Mouse (Mus musculus): Measurements from ENCODE around the gene Gm9844. TPM values are rescaled to one million over a fixed set of nuclear protein-coding genes. Genes with fewer than 3 reads are reported as not detected.

Gene Gm9844
- polyA plus RNA-seq, 1 experiment from 2014 or later, result 28.6 TPM

GRCm38 (mm10) chr7:24902630-24903443 lies 40.8 kb downstream of the Gm9844 start, which contains the start of gene Arhgef1:
Arhgef1 (plus strand) TSS chr7:24902912.
- Histone ChIP-seq H3K36me3 (ENCODE audit: control insufficient read depth, insufficient read depth, low read length) (no peaks in the 10 kb centered on the region), H3K27me3 (ENCODE audit: control insufficient read depth, insufficient read depth, low read depth, low read length) (no peaks in the 10 kb centered on the region), H3K4me1 (ENCODE audit: control insufficient read depth, insufficient read depth, low read length) (peaks cover 29% of the 10 kb centered on the region), H3K9me3 (replicated peaks; ENCODE audit: control insufficient read depth, low read length, poor library complexity, severe bottlenecking) (no peaks in the 10 kb centered on the region), H3K4me2 (ENCODE audit: low read length) (peak within 1 kb of the TSS; percentile 88), H3K4me3 (ENCODE audit: low read depth, low read length) (peak within 1 kb of the TSS; percentile 59), H3K9ac (ENCODE audit: low read depth, low read length) (peak within 1 kb of the TSS; percentile 82), H3K27ac (ENCODE audit: low read length) (peak within 1 kb of the TSS; percentile 51)
- WGBS, result 9% methylated on average over 43 of the region's 68 CpGs
- no peak for ATAC-seq

- no peak for ATAC-seq
- Histone ChIP-seq H3K9me3 (replicated peaks; ENCODE audit: control insufficient read depth, low read length, poor library complexity, severe bottlenecking) (no peaks in the 10 kb centered on the region), H3K27me3 (ENCODE audit: control insufficient read depth, insufficient read depth, low read depth, low read length) (no peaks in the 10 kb centered on the region), H3K9ac (ENCODE audit: low read depth, low read length) (peak overlapping the region; percentile 82; the same call in 1 of the 2 replicates), H3K27ac (ENCODE audit: low read length) (no peak overlapping the region), H3K4me2 (ENCODE audit: low read length) (peak overlapping the region; percentile 88), H3K4me1 (ENCODE audit: control insufficient read depth, insufficient read depth, low read length) (peaks cover 29% of the 10 kb centered on the region), H3K36me3 (ENCODE audit: control insufficient read depth, insufficient read depth, low read length) (no peaks in the 10 kb centered on the region; the same call in 1 of the 2 replicates), H3K4me3 (ENCODE audit: low read depth, low read length) (peak overlapping the region; percentile 59)
- WGBS, result 54% methylated on average over 10 of the region's 10 CpGs
Observed at GRCm38 (mm10) chr7:24903444-24903825, 41.4 kb downstream of the Gm9844 start.

GRCm38 (mm10) chr7:24904070-24904483 lies 42.1 kb downstream of the Gm9844 start:
- peak; percentile 98 for ATAC-seq
- H3K4me3 ChIP-seq (ENCODE audit: low read depth, low read length), result peak overlapping the region; percentile 55
- peaks cover 29% of the 10 kb centered on the region for H3K4me1 ChIP-seq (ENCODE audit: control insufficient read depth, insufficient read depth, low read length)
- H3K4me2 ChIP-seq (ENCODE audit: low read length), result peak overlapping the region; percentile 88
- no peaks in the 10 kb centered on the region for H3K27me3 ChIP-seq (ENCODE audit: control insufficient read depth, insufficient read depth, low read depth, low read length)
- no peaks in the 10 kb centered on the region; the same call in 1 of the 2 replicates for H3K36me3 ChIP-seq (ENCODE audit: control insufficient read depth, insufficient read depth, low read length)
- H3K27ac ChIP-seq (ENCODE audit: low read length), result peak overlapping the region; percentile 82
- WGBS, result 0% methylated on average over 28 of the region's 30 CpGs
- H3K9me3 ChIP-seq (replicated peaks; ENCODE audit: control insufficient read depth, low read length, poor library complexity, severe bottlenecking), result no peaks in the 10 kb centered on the region
- peak overlapping the region; percentile 74 for H3K9ac ChIP-seq (ENCODE audit: low read depth, low read length)

- WGBS, result 12% methylated on average over 3 of the region's 3 CpGs
- peak overlapping the region; percentile 55 for H3K4me3 ChIP-seq (ENCODE audit: low read depth, low read length)
- H3K27ac ChIP-seq (ENCODE audit: low read length), result peak overlapping the region; percentile 82
- ATAC-seq, result peak; percentile 8; the same call in 1 of the 2 replicates
- peak overlapping the region; percentile 74 for H3K9ac ChIP-seq (ENCODE audit: low read depth, low read length)
- no peaks in the 10 kb centered on the region; the same call in none of the 2 replicates for H3K36me3 ChIP-seq (ENCODE audit: control insufficient read depth, insufficient read depth, low read length)
- peak overlapping the region; percentile 88 for H3K4me2 ChIP-seq (ENCODE audit: low read length)
- no peaks in the 10 kb centered on the region for H3K27me3 ChIP-seq (ENCODE audit: control insufficient read depth, insufficient read depth, low read depth, low read length)
- H3K4me1 ChIP-seq (ENCODE audit: control insufficient read depth, insufficient read depth, low read length), result peaks cover 29% of the 10 kb centered on the region
- H3K9me3 ChIP-seq (replicated peaks; ENCODE audit: control insufficient read depth, low read length, poor library complexity, severe bottlenecking), result no peaks in the 10 kb centered on the region
Observed at GRCm38 (mm10) chr7:24904936-24905335, 42.9 kb downstream of the Gm9844 start.

- H3K36me3 ChIP-seq (ENCODE audit: control insufficient read depth, insufficient read depth, low read length), result peaks cover 2% of the 10 kb centered on the region
- H3K4me1 ChIP-seq (ENCODE audit: control insufficient read depth, insufficient read depth, low read length), result peaks cover 29% of the 10 kb centered on the region
- H3K27me3 ChIP-seq (ENCODE audit: control insufficient read depth, insufficient read depth, low read depth, low read length), result no peaks in the 10 kb centered on the region
- H3K9me3 ChIP-seq (replicated peaks; ENCODE audit: control insufficient read depth, low read length, poor library complexity, severe bottlenecking), result no peaks in the 10 kb centered on the region
- H3K9ac ChIP-seq (ENCODE audit: low read depth, low read length), result no peak overlapping the region
- no peak for ATAC-seq
- H3K4me3 ChIP-seq (ENCODE audit: low read depth, low read length), result no peak overlapping the region
- WGBS, result 42% methylated on average over 6 of the region's 6 CpGs
- no peak overlapping the region for H3K4me2 ChIP-seq (ENCODE audit: low read length)
- H3K27ac ChIP-seq (ENCODE audit: low read length), result no peak overlapping the region
Observed at GRCm38 (mm10) chr7:24906551-24906950, 44.5 kb downstream of the Gm9844 start.

GRCm38 (mm10) chr7:24907211-24907748 lies 45.3 kb downstream of the Gm9844 start:
- 44% methylated on average over 13 of the region's 13 CpGs for WGBS
- Histone ChIP-seq H3K4me2 (ENCODE audit: low read length) (no peak overlapping the region), H3K9ac (ENCODE audit: low read depth, low read length) (peak overlapping the region; percentile 28; the same call in 1 of the 2 replicates), H3K36me3 (ENCODE audit: control insufficient read depth, insufficient read depth, low read length) (peaks cover 4% of the 10 kb centered on the region), H3K27ac (ENCODE audit: low read length) (no peak overlapping the region), H3K9me3 (replicated peaks; ENCODE audit: control insufficient read depth, low read length, poor library complexity, severe bottlenecking) (no peaks in the 10 kb centered on the region), H3K4me1 (ENCODE audit: control insufficient read depth, insufficient read depth, low read length) (peaks cover 29% of the 10 kb centered on the region), H3K4me3 (ENCODE audit: low read depth, low read length) (no peak overlapping the region), H3K27me3 (ENCODE audit: control insufficient read depth, insufficient read depth, low read depth, low read length) (no peaks in the 10 kb centered on the region)
- ATAC-seq, result no peak

Other genes with a start within 250 kb of the Gm9844 start
- gene Lypd3, start 225.7 kb upstream of the Gm9844 start, polyA plus RNA-seq (2015; fragmentation: Nextera tagmentation; extraction: Ambion mirVana), result 0.36 and 0.45 TPM in 2 replicates
- gene Tex101, start 185.5 kb upstream of the Gm9844 start, polyA plus RNA-seq (2015; fragmentation: Nextera tagmentation; extraction: Ambion mirVana), result not detected in 2 replicates
- gene BC049730, start 153.0 kb upstream of the Gm9844 start, polyA plus RNA-seq (2015; fragmentation: Nextera tagmentation; extraction: Ambion mirVana), result not detected in 2 replicates
- gene Gm4763, start 135.3 kb upstream of the Gm9844 start, polyA plus RNA-seq (2015; fragmentation: Nextera tagmentation; extraction: Ambion mirVana), result not detected in 2 replicates
- gene Cd177, start 101.9 kb upstream of the Gm9844 start, polyA plus RNA-seq (2015; fragmentation: Nextera tagmentation; extraction: Ambion mirVana), result 0.46 and 0.62 TPM in 2 replicates
- 0.24 and 0.25 TPM in 2 replicates for gene Ceacam10, start 85.0 kb upstream of the Gm9844 start, polyA plus RNA-seq (2015; fragmentation: Nextera tagmentation; extraction: Ambion mirVana)
- gene Lypd4, start 7.7 kb downstream of the Gm9844 start, polyA plus RNA-seq (2015; fragmentation: Nextera tagmentation; extraction: Ambion mirVana), result 0.26 TPM in 1 of 2 replicates, not detected in the other
- gene Dmrtc2, start 7.8 kb downstream of the Gm9844 start, polyA plus RNA-seq (2015; fragmentation: Nextera tagmentation; extraction: Ambion mirVana), result 0.25 TPM in 1 of 2 replicates, not detected in the other
- 968 and 1,058 TPM in 2 replicates for gene Rps19, start 22.2 kb downstream of the Gm9844 start, polyA plus RNA-seq (2015; fragmentation: Nextera tagmentation; extraction: Ambion mirVana)
- gene Cd79a, start 35.2 kb downstream of the Gm9844 start, polyA plus RNA-seq (2015; fragmentation: Nextera tagmentation; extraction: Ambion mirVana), result 0.29 and 0.47 TPM in 2 replicates
- gene Arhgef1, start 40.7 kb downstream of the Gm9844 start, polyA plus RNA-seq (2015; fragmentation: Nextera tagmentation; extraction: Ambion mirVana), result 52.2 and 53.0 TPM in 2 replicates
- 3.8 and 4.5 TPM in 2 replicates for gene Gm4881, start 82.3 kb downstream of the Gm9844 start, polyA plus RNA-seq (2015; fragmentation: Nextera tagmentation; extraction: Ambion mirVana)
- gene Rabac1, start 110.5 kb downstream of the Gm9844 start, polyA plus RNA-seq (2015; fragmentation: Nextera tagmentation; extraction: Ambion mirVana), result 288 and 310 TPM in 2 replicates
- gene Atp1a3, start 143.7 kb downstream of the Gm9844 start, polyA plus RNA-seq (2015; fragmentation: Nextera tagmentation; extraction: Ambion mirVana), result 447 and 557 TPM in 2 replicates
- gene Grik5, start 210.1 kb downstream of the Gm9844 start, polyA plus RNA-seq (2015; fragmentation: Nextera tagmentation; extraction: Ambion mirVana), result 14.2 and 15.5 TPM in 2 replicates
- 33.7 and 34.2 TPM in 2 replicates for gene Zfp574, start 210.4 kb downstream of the Gm9844 start, polyA plus RNA-seq (2015; fragmentation: Nextera tagmentation; extraction: Ambion mirVana)

All from midbrain, embryonic 16.5 days (tissue).